In the genomic region with DNA sequence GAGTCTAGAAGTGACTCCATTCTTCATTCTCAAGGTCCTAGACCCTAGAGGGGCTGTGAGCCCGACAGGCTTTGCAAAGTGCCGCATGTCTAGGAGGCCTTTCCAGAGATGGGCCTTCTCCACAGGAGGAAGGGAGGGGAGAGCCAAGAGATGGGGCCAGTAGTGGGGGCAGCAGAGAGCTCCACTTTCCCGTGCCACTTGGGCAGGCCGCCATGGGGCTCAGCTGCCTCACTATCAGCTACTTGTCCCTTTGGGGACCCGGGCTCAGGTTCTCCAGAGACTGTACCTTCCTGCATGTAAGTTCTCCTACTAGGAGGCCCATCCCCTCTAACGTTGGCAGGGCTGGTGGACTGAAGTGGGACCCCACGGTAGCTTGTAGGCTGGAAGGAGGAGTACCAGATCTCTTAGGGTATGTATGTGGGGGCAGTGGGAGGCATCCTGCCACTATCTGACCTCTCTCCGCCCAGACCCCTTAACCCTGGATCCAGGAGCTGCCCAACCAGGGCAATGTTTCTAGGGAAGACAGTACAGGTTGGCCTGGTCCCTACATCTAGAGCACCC, we compare ENCODE assay signal across 8 mouse cellular contexts. TPM values are rescaled to one million over a fixed set of nuclear protein-coding genes. Genes with fewer than 3 reads are reported as not detected.
DNase-seq lines count a peak whose midpoint lies in the region; ATAC-seq and TF ChIP-seq lines count a peak whose summit lies in the region.

No protein-coding gene starts in this region.

- no peak for TF ChIP-seq RAD21 in MEL (IDR thresholded peaks at IDR 0.05; ENCODE audit: low read depth, low read length)

- peaks cover 39% of the 10 kb centered on the region for H3K79me2 ChIP-seq in MEL (ENCODE audit: control insufficient read depth, insufficient read depth, low read length, poor library complexity)
- peaks cover 49% of the 10 kb centered on the region for H3K79me2 ChIP-seq in macrophage (ENCODE audit: inconsistent target)

- peaks cover 16% of the 10 kb centered on the region for H3K27me3 ChIP-seq in heart, embryonic 15.5 days
- no peaks in the 10 kb centered on the region for H3K27me3 ChIP-seq in MEL (ENCODE audit: control insufficient read depth in 1 of 2, insufficient read depth in 2 of 2, low read length in 2 of 2)
- H3K27me3 ChIP-seq in embryonic facial prominence, embryonic 15.5 days: peaks cover 20% of the 10 kb centered on the region
- H3K27me3 ChIP-seq in kidney, embryonic 14.5 days (ENCODE audit: control insufficient read depth, insufficient read depth, low read length): peaks cover 6% of the 10 kb centered on the region; the same call in 1 of the 2 replicates
- no peaks in the 10 kb centered on the region for H3K27me3 ChIP-seq in kidney, adult 2 months (replicated peaks; ENCODE audit: control insufficient read depth, insufficient read depth, low read length)

- no peak overlapping the region for H3K9ac ChIP-seq in heart, embryonic 15.5 days
- H3K9ac ChIP-seq in MEL (ENCODE audit: control insufficient read depth, low read depth, low read length, poor library complexity, severe bottlenecking): peak overlapping the region; percentile 62
- no peak overlapping the region for H3K9ac ChIP-seq in embryonic facial prominence, embryonic 15.5 days
- H3K9ac ChIP-seq in kidney, embryonic 14.5 days (ENCODE audit: low read depth, low read length): no peak overlapping the region

- H3K36me3 ChIP-seq in heart, embryonic 15.5 days: peaks cover 15% of the 10 kb centered on the region
- H3K36me3 ChIP-seq in MEL (ENCODE audit: control insufficient read depth in 1 of 2, insufficient read depth in 2 of 2, low read length in 2 of 2) (peaks cover 4 to 28% of the 10 kb centered on the region in 2 experiments; a peak in 3 of 4 replicates), macrophage (ENCODE audit: inconsistent target) (peaks cover 20% of the 10 kb centered on the region)
- H3K36me3 ChIP-seq in embryonic facial prominence, embryonic 15.5 days: peaks cover 22% of the 10 kb centered on the region
- peaks cover 17% of the 10 kb centered on the region for H3K36me3 ChIP-seq in kidney, embryonic 14.5 days (ENCODE audit: control insufficient read depth, insufficient read depth, low read length)
- no peaks in the 10 kb centered on the region for H3K36me3 ChIP-seq in kidney, adult 2 months (ENCODE audit: control insufficient read depth, insufficient read depth, low read length)

- H3K9me3 ChIP-seq in heart, embryonic 15.5 days (replicated peaks): no peaks in the 10 kb centered on the region
- H3K9me3 ChIP-seq in MEL (replicated peaks; ENCODE audit: insufficient read depth, low read length): no peaks in the 10 kb centered on the region
- no peaks in the 10 kb centered on the region for H3K9me3 ChIP-seq in embryonic facial prominence, embryonic 15.5 days (replicated peaks)
- no peaks in the 10 kb centered on the region for H3K9me3 ChIP-seq in kidney, embryonic 14.5 days (ENCODE audit: control insufficient read depth, low read length)

- TF ChIP-seq CTCF in MEL (IDR thresholded peaks at IDR 0.05 in 2 of 3, conservative IDR thresholded peaks at IDR 0.05 in 1 of 3; ENCODE audit: control insufficient read depth in 1 of 3, insufficient read depth in 1 of 3, low read depth in 2 of 3, low read length in 3 of 3, poor library complexity in 1 of 3, severe bottlenecking in 1 of 3): peak in 1 of 3 experiments; percentile 14; a peak in 2 of 6 replicates
- no peak for TF ChIP-seq CTCF in kidney, adult 2 months (conservative IDR thresholded peaks at IDR 0.05; ENCODE audit: insufficient read depth, insufficient read length, low read depth, low read length)

- WGBS in heart, embryonic 15.5 days: 62% methylated on average over 8 of the region's 8 CpGs
- WGBS in embryonic facial prominence, embryonic 15.5 days: 66% methylated on average over 8 of the region's 8 CpGs
- 18% methylated on average over 8 of the region's 8 CpGs for WGBS in macrophage (ENCODE audit: missing documents)
- WGBS in kidney, embryonic 14.5 days: 75% methylated on average over 8 of the region's 8 CpGs
- WGBS in kidney, adult 2 months: 72% methylated on average over 8 of the region's 8 CpGs

- peak overlapping the region; percentile 96 for H3K4me2 ChIP-seq in heart, embryonic 15.5 days
- peak overlapping the region; percentile 28; the same call in 1 of the 2 replicates for H3K4me2 ChIP-seq in embryonic facial prominence, embryonic 15.5 days (replicated peaks)
- H3K4me2 ChIP-seq in kidney, embryonic 14.5 days (replicated peaks; ENCODE audit: low read depth, low read length): no peak overlapping the region

- H3K4me3 ChIP-seq in heart, embryonic 15.5 days: 0 out of 2 replicates have a peak overlapping the region, but pooled peaks have one; percentile 5
- peak overlapping the region; percentile 80 to 88 for H3K4me3 ChIP-seq in MEL (ENCODE audit: control insufficient read depth in 1 of 2, insufficient read depth in 1 of 2, low read depth in 2 of 2, low read length in 2 of 2)
- H3K4me3 ChIP-seq in embryonic facial prominence, embryonic 15.5 days (replicated peaks): no peak overlapping the region
- H3K4me3 ChIP-seq in macrophage (ENCODE audit: inconsistent target): peak overlapping the region; percentile 77; the same call in 1 of the 2 replicates
- H3K4me3 ChIP-seq in kidney, embryonic 14.5 days (ENCODE audit: low read length): no peak overlapping the region
- H3K4me3 ChIP-seq in kidney, adult 2 months (ENCODE audit: insufficient read depth, low read depth, low read length): no peak overlapping the region

- DNase-seq in heart, postnatal 14 days: no peak
- peak; percentile 42 for DNase-seq in MEL (ENCODE audit: low read depth, low spot score)
- DNase-seq in kidney, adult 2 months: no peak

- no peak for TF ChIP-seq EP300 in MEL (IDR thresholded peaks at IDR 0.05; ENCODE audit: low read depth in 1 of 2, low read length in 2 of 2)

- H3K4me1 ChIP-seq in heart, embryonic 15.5 days (replicated peaks): peaks cover 40% of the 10 kb centered on the region
- H3K4me1 ChIP-seq in MEL (ENCODE audit: control insufficient read depth in 1 of 2, insufficient read depth in 2 of 2, low read length in 2 of 2): peaks cover 7 to 28% of the 10 kb centered on the region in 2 experiments
- H3K4me1 ChIP-seq in embryonic facial prominence, embryonic 15.5 days: peaks cover 38% of the 10 kb centered on the region
- H3K4me1 ChIP-seq in kidney, embryonic 14.5 days (ENCODE audit: control insufficient read depth, insufficient read depth, low read length): peaks cover 28% of the 10 kb centered on the region
- H3K4me1 ChIP-seq in kidney, adult 2 months (ENCODE audit: control insufficient read depth, insufficient read depth, low read length): peaks cover 10% of the 10 kb centered on the region

- intact Hi-C loops in heart, postnatal 14 days (cut with DNase I): no loop called here

- ATAC-seq in heart, embryonic 15.5 days (replicated peaks; ENCODE audit: insufficient number of reproducible peaks, insufficient read depth, low FRiP score, low read depth): no peak
- ATAC-seq in embryonic facial prominence, embryonic 15.5 days (ENCODE audit: insufficient number of reproducible peaks, low FRiP score, low TSS enrichment, low read depth): no peak
- ATAC-seq in frontal cortex, adult (ENCODE audit: low TSS enrichment): no peak
- ATAC-seq in kidney, embryonic 14.5 days (ENCODE audit: low FRiP score, low TSS enrichment): no peak

- no peak for TF ChIP-seq POLR2A in MEL (IDR thresholded peaks at IDR 0.05; ENCODE audit: control insufficient read depth in 1 of 2, insufficient read depth in 1 of 2, low read depth in 1 of 2, low read length in 2 of 2, poor library complexity in 1 of 2)
- no peak for TF ChIP-seq POLR2A in kidney, adult 2 months (IDR thresholded peaks at IDR 0.05; ENCODE audit: low read depth, low read length)

- no peak overlapping the region for H3K27ac ChIP-seq in heart, embryonic 15.5 days
- H3K27ac ChIP-seq in MEL (ENCODE audit: control insufficient read depth, low read depth, low read length) (peak overlapping the region; percentile 17), macrophage (peak overlapping the region; percentile 46)
- H3K27ac ChIP-seq in embryonic facial prominence, embryonic 15.5 days (replicated peaks): no peak overlapping the region
- H3K27ac ChIP-seq in kidney, embryonic 14.5 days (ENCODE audit: low read depth, low read length): no peak overlapping the region
- H3K27ac ChIP-seq in kidney, adult 2 months (ENCODE audit: insufficient read depth, low read depth, low read length): no peak overlapping the region

RNA-seq across cellular contexts. Expression of gene Slc35c1, which starts 3.3 kb away (rescaled TPM):
- polyA plus RNA-seq in heart, embryonic 15.5 days (2015; fragmentation: Nextera tagmentation; extraction: Ambion mirVana): 6.9 and 11.6 TPM in 2 replicates
- 1 to 10 TPM; 5.5 to 5.6 TPM for total RNA-seq in heart, postnatal 14 days (2021)
- 14.4 and 16.8 TPM in 2 replicates for total RNA-seq in MEL (2012; rRNA removed)
- polyA plus RNA-seq in MEL (2012; ENCODE audit: insufficient read depth in 1 of 2, insufficient read length in 2 of 2, low read depth in 1 of 2, low replicate concordance in 2 of 2, missing spikeins in 1 of 2) (10 to 100 TPM in 1 of 2 experiments, not detected in 1; 64.5 TPM), macrophage (2018) (19.5 to 23.8 TPM (median 21.6 TPM) in 3 replicates)
- polyA plus RNA-seq in embryonic facial prominence, embryonic 15.5 days (2015; fragmentation: Nextera tagmentation; extraction: Ambion mirVana): 14.5 and 18.4 TPM in 2 replicates
- total RNA-seq in macrophage (2018; cell fraction: chromatin; rRNA removed): 1 to 10 TPM in 23 of 26 experiments, under 1 TPM in 3; 0.76 to 7.5 (median 2.0) TPM
- 10 to 100 TPM in 24 of 26 experiments, 1 to 10 TPM in 2; 7.2 to 28.0 (median 20.0) TPM for total RNA-seq in macrophage (2018; cell fraction: cytosol; rRNA removed)
- 10 to 100 TPM in 19 of 26 experiments, 1 to 10 TPM in 7; 3.1 to 30.6 (median 15.6) TPM for total RNA-seq in macrophage (2018; cell fraction: nucleus; rRNA removed)
- 6.9 and 13.6 TPM in 2 replicates for polyA plus RNA-seq in kidney, embryonic 14.5 days (2014; fragmentation: Nextera tagmentation; extraction: Ambion mirVana)
- polyA plus RNA-seq in kidney, adult 2 months (2012; rRNA removed): 29.6 and 35.4 TPM in 2 replicates

RNA-seq across cellular contexts. Expression of gene Cry2, which starts 23.2 kb away (rescaled TPM):
- 15.8 and 20.9 TPM in 2 replicates for polyA plus RNA-seq in heart, embryonic 15.5 days (2015; fragmentation: Nextera tagmentation; extraction: Ambion mirVana)
- 10 to 100 TPM; 20.9 to 26.6 TPM for total RNA-seq in heart, postnatal 14 days (2021)
- 13.3 and 16.4 TPM in 2 replicates for total RNA-seq in MEL (2012; rRNA removed)
- polyA plus RNA-seq in MEL (2012; ENCODE audit: insufficient read depth in 1 of 2, insufficient read length in 2 of 2, low read depth in 1 of 2, low replicate concordance in 2 of 2, missing spikeins in 1 of 2): 10 to 100 TPM in 1 of 2 experiments, not detected in 1; 36.2 TPM
- 30.6 and 33.9 TPM in 2 replicates for polyA plus RNA-seq in embryonic facial prominence, embryonic 15.5 days (2015; fragmentation: Nextera tagmentation; extraction: Ambion mirVana)
- total RNA-seq in macrophage (2018; cell fraction: chromatin; rRNA removed): 10 to 100 TPM in 23 of 26 experiments, 1 to 10 TPM in 3; 8.8 to 28.9 (median 20.4) TPM
- 1 to 10 TPM; 1.6 to 4.4 (median 3.1) TPM for total RNA-seq in macrophage (2018; cell fraction: cytosol; rRNA removed)
- 10 to 100 TPM in 16 of 26 experiments, 1 to 10 TPM in 10; 5.3 to 24.1 (median 10.9) TPM for total RNA-seq in macrophage (2018; cell fraction: nucleus; rRNA removed)
- polyA plus RNA-seq in macrophage (2018): 2.4 to 3.5 TPM (median 3.0 TPM) in 3 replicates
- polyA plus RNA-seq in kidney, embryonic 14.5 days (2014; fragmentation: Nextera tagmentation; extraction: Ambion mirVana): 13.8 and 21.3 TPM in 2 replicates
- polyA plus RNA-seq in kidney, adult 2 months (2012; rRNA removed): 13.5 and 15.3 TPM in 2 replicates

RNA-seq across cellular contexts. Expression of gene Mapk8ip1, which starts 56.0 kb away (rescaled TPM):
- polyA plus RNA-seq in heart, embryonic 15.5 days (2015; fragmentation: Nextera tagmentation; extraction: Ambion mirVana): 5.7 and 9.7 TPM in 2 replicates
- total RNA-seq in heart, postnatal 14 days (2021): 1 to 10 TPM; 7.4 to 8.6 TPM
- total RNA-seq in MEL (2012; rRNA removed): 1.5 and 2.5 TPM in 2 replicates
- polyA plus RNA-seq in MEL (2012; ENCODE audit: insufficient read depth in 1 of 2, insufficient read length in 2 of 2, low read depth in 1 of 2, low replicate concordance in 2 of 2, missing spikeins in 1 of 2) (1 to 10 TPM in 1 of 2 experiments, not detected in 1; 3.8 TPM), macrophage (2018) (0.09 to 0.12 TPM in 2 of 3 replicates, not detected in the other)
- 34.0 and 34.6 TPM in 2 replicates for polyA plus RNA-seq in embryonic facial prominence, embryonic 15.5 days (2015; fragmentation: Nextera tagmentation; extraction: Ambion mirVana)
- total RNA-seq in macrophage (2018; cell fraction: chromatin; rRNA removed): 1 to 10 TPM in 1 of 26 experiments, under 1 TPM in 4, not detected in 21; 0.25 to 1.6 (median 0.50) TPM
- under 1 TPM in 25 of 26 experiments, not detected in 1; 0.10 to 0.27 (median 0.15) TPM for total RNA-seq in macrophage (2018; cell fraction: cytosol; rRNA removed)
- total RNA-seq in macrophage (2018; cell fraction: nucleus; rRNA removed): under 1 TPM in 3 of 26 experiments, not detected in 23; 0.24 to 0.75 (median 0.33) TPM
- 15.6 and 20.8 TPM in 2 replicates for polyA plus RNA-seq in kidney, embryonic 14.5 days (2014; fragmentation: Nextera tagmentation; extraction: Ambion mirVana)
- polyA plus RNA-seq in kidney, adult 2 months (2012; rRNA removed): 41.5 and 49.3 TPM in 2 replicates

Comparison
In these comparisons a context has a peak if more than half of its experiments do, and no peak if none do; other contexts are left out.
1. H3K27ac ChIP-seq: peak in MEL (single experiment) and macrophage (single experiment); none in heart, embryonic 15.5 days (single experiment), embryonic facial prominence, embryonic 15.5 days (single experiment), kidney, embryonic 14.5 days (single experiment) and kidney, adult 2 months (single experiment).
2. H3K4me3 ChIP-seq: peak in heart, embryonic 15.5 days (single experiment), MEL (2 of 2) and macrophage (single experiment); none in embryonic facial prominence, embryonic 15.5 days (single experiment), kidney, embryonic 14.5 days (single experiment) and kidney, adult 2 months (single experiment).